Mouse (Mus musculus): ENCODE measurements around the gene Erc2.

The Erc2 gene

DNA sequence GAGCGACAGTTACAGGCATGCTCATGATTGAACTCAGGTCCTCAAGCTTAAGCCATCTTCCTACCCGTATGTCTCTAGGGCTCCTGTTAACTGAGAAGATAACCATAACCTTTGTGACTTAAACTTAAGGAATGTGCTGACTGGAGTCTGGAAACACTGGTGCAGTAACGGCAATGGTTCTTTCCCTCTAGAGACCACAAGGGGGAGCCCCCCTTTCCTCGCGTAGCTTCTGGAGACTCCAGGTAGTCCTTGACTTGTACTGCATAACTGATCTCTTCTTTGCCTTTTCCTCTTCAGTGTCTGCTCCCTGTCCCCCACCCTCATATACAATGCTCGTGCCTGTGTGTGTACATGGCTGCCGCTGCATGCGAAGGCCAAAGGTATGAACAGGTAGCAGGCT lies 326.2 kb downstream of the Erc2 start:
- TF ChIP-seq POU5F1 (IDR thresholded peaks at IDR 0.05; ENCODE audit: borderline replicate concordance, low read length) (no peak), CTCF (conservative IDR thresholded peaks at IDR 0.05; ENCODE audit: low read length) (peak; percentile 80), NANOG (IDR thresholded peaks at IDR 0.05; ENCODE audit: borderline replicate concordance, low read length) (no peak)
- no peaks in the 10 kb centered on the region for H3K27me3 ChIP-seq (ENCODE audit: insufficient read depth, low read length)
- H3K36me3 ChIP-seq (ENCODE audit: insufficient read depth, low read length) = no peaks in the 10 kb centered on the region
- no peaks in the 10 kb centered on the region for H3K4me1 ChIP-seq (replicated peaks; ENCODE audit: low read depth, low read length)
- no peak overlapping the region for H3K4me3 ChIP-seq (replicated peaks; ENCODE audit: low read length)
- H3K9me3 ChIP-seq (ENCODE audit: low read length) = no peaks in the 10 kb centered on the region

GRCm38 (mm10) chr14:27953814-27954213 lies 331.6 kb downstream of the Erc2 start:
- Histone ChIP-seq H3K27me3 (ENCODE audit: insufficient read depth, low read length) (no peaks in the 10 kb centered on the region), H3K36me3 (ENCODE audit: insufficient read depth, low read length) (no peaks in the 10 kb centered on the region)
- TF ChIP-seq NANOG (IDR thresholded peaks at IDR 0.05; ENCODE audit: borderline replicate concordance, low read length) = no peak
- no peak for TF ChIP-seq CTCF (conservative IDR thresholded peaks at IDR 0.05; ENCODE audit: low read length)
- TF ChIP-seq POU5F1 (IDR thresholded peaks at IDR 0.05; ENCODE audit: borderline replicate concordance, low read length) = no peak

GRCm38 (mm10) chr14:27956801-27957200 lies 334.6 kb downstream of the Erc2 start:
- Histone ChIP-seq H3K4me1 (replicated peaks; ENCODE audit: low read depth, low read length) (no peaks in the 10 kb centered on the region), H3K9me3 (ENCODE audit: low read length) (peaks cover 13% of the 10 kb centered on the region), H3K36me3 (ENCODE audit: insufficient read depth, low read length) (no peaks in the 10 kb centered on the region), H3K27me3 (ENCODE audit: insufficient read depth, low read length) (no peaks in the 10 kb centered on the region), H3K4me3 (replicated peaks; ENCODE audit: low read length) (no peak overlapping the region)
- TF ChIP-seq POU5F1 (IDR thresholded peaks at IDR 0.05; ENCODE audit: borderline replicate concordance, low read length) (no peak), NANOG (IDR thresholded peaks at IDR 0.05; ENCODE audit: borderline replicate concordance, low read length) (no peak), CTCF (conservative IDR thresholded peaks at IDR 0.05; ENCODE audit: low read length) (no peak)

More at GRCm38 (mm10) chr14:27953814-27954213, 331.6 kb downstream of the Erc2 start:
- no peaks in the 10 kb centered on the region for H3K4me1 ChIP-seq (replicated peaks; ENCODE audit: low read depth, low read length)
- peaks cover 2% of the 10 kb centered on the region; the same call in 1 of the 2 replicates for H3K9me3 ChIP-seq (ENCODE audit: low read length)
- no peak overlapping the region for H3K4me3 ChIP-seq (replicated peaks; ENCODE audit: low read length)

GRCm38 (mm10) chr14:27973701-27974100 lies 351.5 kb downstream of the Erc2 start:
- no peaks in the 10 kb centered on the region for H3K4me1 ChIP-seq (replicated peaks; ENCODE audit: low read depth, low read length)
- H3K36me3 ChIP-seq (ENCODE audit: insufficient read depth, low read length) = no peaks in the 10 kb centered on the region
- no peak overlapping the region for H3K4me3 ChIP-seq (replicated peaks; ENCODE audit: low read length)
- TF ChIP-seq NANOG (IDR thresholded peaks at IDR 0.05; ENCODE audit: borderline replicate concordance, low read length) (no peak), CTCF (conservative IDR thresholded peaks at IDR 0.05; ENCODE audit: low read length) (no peak), POU5F1 (IDR thresholded peaks at IDR 0.05; ENCODE audit: borderline replicate concordance, low read length) (no peak)
- no peaks in the 10 kb centered on the region for H3K9me3 ChIP-seq (ENCODE audit: low read length)
- H3K27me3 ChIP-seq (ENCODE audit: insufficient read depth, low read length) = no peaks in the 10 kb centered on the region

- Histone ChIP-seq H3K9me3 (ENCODE audit: low read length) (no peaks in the 10 kb centered on the region), H3K36me3 (ENCODE audit: insufficient read depth, low read length) (no peaks in the 10 kb centered on the region), H3K4me1 (replicated peaks; ENCODE audit: low read depth, low read length) (no peaks in the 10 kb centered on the region), H3K27me3 (ENCODE audit: insufficient read depth, low read length) (no peaks in the 10 kb centered on the region), H3K4me3 (replicated peaks; ENCODE audit: low read length) (no peak overlapping the region)
- TF ChIP-seq CTCF (conservative IDR thresholded peaks at IDR 0.05; ENCODE audit: low read length) = no peak
- TF ChIP-seq POU5F1 (IDR thresholded peaks at IDR 0.05; ENCODE audit: borderline replicate concordance, low read length) = no peak
- TF ChIP-seq NANOG (IDR thresholded peaks at IDR 0.05; ENCODE audit: borderline replicate concordance, low read length) = no peak
Measured at GRCm38 (mm10) chr14:27975661-27976060, 353.4 kb downstream of the Erc2 start.

DNA sequence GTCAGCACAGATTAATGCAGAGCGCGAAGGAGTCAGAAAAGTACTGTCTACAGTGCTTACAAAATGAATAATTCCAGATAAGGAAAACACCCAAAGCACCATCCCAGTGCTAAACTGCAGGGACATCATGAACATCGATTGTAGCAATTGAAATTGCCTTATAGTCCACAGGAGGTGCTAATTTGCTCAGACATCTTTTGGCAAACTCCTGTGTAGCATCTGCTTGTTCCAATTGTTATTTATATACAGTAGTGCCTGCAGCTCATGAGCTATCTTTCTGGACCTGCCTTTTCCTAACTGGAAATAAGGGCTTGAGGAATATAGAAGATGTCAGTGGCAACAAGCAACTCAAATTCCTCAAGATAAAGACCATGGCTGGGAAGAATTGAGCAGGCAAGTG lies 362.5 kb downstream of the Erc2 start:
- H3K27me3 ChIP-seq (ENCODE audit: insufficient read depth, low read length) = no peaks in the 10 kb centered on the region
- H3K4me1 ChIP-seq (replicated peaks; ENCODE audit: low read depth, low read length) = no peaks in the 10 kb centered on the region
- TF ChIP-seq NANOG (IDR thresholded peaks at IDR 0.05; ENCODE audit: borderline replicate concordance, low read length) (no peak), POU5F1 (IDR thresholded peaks at IDR 0.05; ENCODE audit: borderline replicate concordance, low read length) (no peak)
- H3K9me3 ChIP-seq (ENCODE audit: low read length) = no peaks in the 10 kb centered on the region
- no peak overlapping the region for H3K4me3 ChIP-seq (replicated peaks; ENCODE audit: low read length)
- no peaks in the 10 kb centered on the region for H3K36me3 ChIP-seq (ENCODE audit: insufficient read depth, low read length)

DNA sequence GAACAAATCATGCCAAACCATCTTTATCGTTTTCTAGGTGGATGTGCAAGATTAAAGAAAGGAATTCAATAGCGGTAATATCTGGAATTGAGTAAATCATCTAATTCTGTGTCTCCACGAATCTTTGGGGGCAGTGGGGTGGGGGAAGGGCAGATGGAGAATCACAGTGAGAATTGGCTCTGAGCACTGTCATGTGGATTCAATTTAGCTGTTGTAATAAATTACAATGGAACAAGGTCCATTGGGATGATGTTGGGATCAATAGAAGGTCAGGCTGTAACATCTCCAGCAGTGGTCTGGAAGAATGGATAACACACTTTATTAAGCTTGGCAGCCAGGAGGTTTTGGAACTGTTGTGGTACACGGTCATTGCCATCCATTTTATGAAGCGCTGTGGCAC lies 363.0 kb downstream of the Erc2 start:
- no peaks in the 10 kb centered on the region for H3K4me1 ChIP-seq (replicated peaks; ENCODE audit: low read depth, low read length)
- H3K9me3 ChIP-seq (ENCODE audit: low read length) = no peaks in the 10 kb centered on the region
- H3K4me3 ChIP-seq (replicated peaks; ENCODE audit: low read length) = no peak overlapping the region
- H3K27me3 ChIP-seq (ENCODE audit: insufficient read depth, low read length) = no peaks in the 10 kb centered on the region
- H3K36me3 ChIP-seq (ENCODE audit: insufficient read depth, low read length) = no peaks in the 10 kb centered on the region
- TF ChIP-seq POU5F1 (IDR thresholded peaks at IDR 0.05; ENCODE audit: borderline replicate concordance, low read length) = no peak
- no peak for TF ChIP-seq CTCF (conservative IDR thresholded peaks at IDR 0.05; ENCODE audit: low read length)
- TF ChIP-seq NANOG (IDR thresholded peaks at IDR 0.05; ENCODE audit: borderline replicate concordance, low read length) = no peak

DNA sequence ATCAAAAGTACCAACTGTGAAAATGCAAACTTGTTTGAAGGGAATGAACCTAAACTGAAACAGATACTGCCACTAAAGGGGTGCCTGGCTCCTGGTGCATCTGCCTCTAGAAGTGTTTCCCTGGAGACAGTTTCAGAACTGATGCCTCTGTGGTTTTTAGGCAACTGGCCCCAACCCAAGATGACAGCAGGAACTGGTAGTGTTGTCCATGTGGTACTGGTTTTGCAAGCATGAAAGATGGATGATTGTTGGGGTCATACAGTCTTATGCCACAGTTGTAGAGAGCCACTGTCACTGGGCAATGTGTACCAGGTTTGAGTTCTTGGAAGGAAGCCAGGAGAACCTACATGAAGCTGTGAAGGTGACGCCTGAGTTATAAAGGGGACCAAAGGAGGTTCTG lies 365.2 kb downstream of the Erc2 start:
- H3K4me3 ChIP-seq (replicated peaks; ENCODE audit: low read length) = no peak overlapping the region
- no peaks in the 10 kb centered on the region for H3K36me3 ChIP-seq (ENCODE audit: insufficient read depth, low read length)
- no peaks in the 10 kb centered on the region for H3K4me1 ChIP-seq (replicated peaks; ENCODE audit: low read depth, low read length)
- TF ChIP-seq NANOG (IDR thresholded peaks at IDR 0.05; ENCODE audit: borderline replicate concordance, low read length) (no peak), CTCF (conservative IDR thresholded peaks at IDR 0.05; ENCODE audit: low read length) (no peak), POU5F1 (IDR thresholded peaks at IDR 0.05; ENCODE audit: borderline replicate concordance, low read length) (no peak)
- no peaks in the 10 kb centered on the region for H3K27me3 ChIP-seq (ENCODE audit: insufficient read depth, low read length)
- no peaks in the 10 kb centered on the region for H3K9me3 ChIP-seq (ENCODE audit: low read length)

DNA sequence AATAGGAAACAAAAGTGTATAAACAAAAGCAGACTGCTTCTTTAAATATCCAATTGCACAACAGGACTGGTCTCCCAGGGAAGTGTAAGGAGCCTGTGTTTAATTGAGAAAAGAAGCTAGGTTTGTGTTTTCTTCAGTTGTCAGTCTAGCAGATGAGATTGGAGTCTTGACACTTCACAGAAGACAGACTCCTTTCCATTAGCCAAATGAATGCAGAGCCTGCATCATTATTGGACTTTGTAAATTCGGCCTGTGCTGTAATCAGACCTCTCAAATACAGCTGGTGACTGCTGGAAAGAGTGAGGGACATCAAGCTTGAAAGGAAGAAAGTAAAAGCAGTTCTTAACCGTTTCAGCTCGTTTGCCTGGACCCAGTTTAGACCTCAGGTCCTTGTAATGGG lies 376.3 kb downstream of the Erc2 start:
- Histone ChIP-seq H3K4me1 (replicated peaks; ENCODE audit: low read depth, low read length) (no peaks in the 10 kb centered on the region), H3K36me3 (ENCODE audit: insufficient read depth, low read length) (no peaks in the 10 kb centered on the region), H3K27me3 (ENCODE audit: insufficient read depth, low read length) (no peaks in the 10 kb centered on the region), H3K4me3 (replicated peaks; ENCODE audit: low read length) (no peak overlapping the region), H3K9me3 (ENCODE audit: low read length) (no peaks in the 10 kb centered on the region)
- no peak for TF ChIP-seq CTCF (conservative IDR thresholded peaks at IDR 0.05; ENCODE audit: low read length)

All from E14TG2a.4 (cell line).